Mouse (Mus musculus): ENCODE measurements at regions not wholly inside any gene's neighbourhood (a gene's known extent, or its start where the extent isn't known, plus 50 kb on each side); places are given as distances from the start of the nearest gene placed in this dataset.

DNA sequence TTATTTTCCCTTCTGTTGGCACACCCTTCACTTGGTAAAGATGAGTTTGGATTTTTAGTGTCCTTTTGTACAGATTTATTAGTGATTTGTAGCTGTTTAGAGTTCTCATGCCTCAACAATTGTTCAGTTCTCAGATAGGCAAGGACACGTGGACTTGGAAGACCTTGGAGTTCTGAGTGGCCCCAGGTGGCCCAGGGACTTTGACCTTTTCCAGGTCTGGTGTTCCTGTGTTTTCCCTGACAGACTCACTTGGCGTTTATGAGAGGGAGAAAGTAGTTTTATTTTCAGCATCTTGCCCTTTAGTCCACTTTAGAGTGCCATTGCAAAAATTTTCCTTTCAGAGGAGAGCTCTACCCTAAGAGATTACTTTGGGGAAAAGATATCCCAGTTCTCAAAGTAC lies 211.2 kb downstream of the Olfm4 start:
- no peak for TF ChIP-seq CTCF (IDR thresholded peaks at IDR 0.05)
- TF ChIP-seq POLR2A (IDR thresholded peaks at IDR 0.05; ENCODE audit: insufficient read depth, low read depth, low read length): no peak
